Comparison of ENCODE assay signal across 21 mouse cellular contexts in the genomic region with DNA sequence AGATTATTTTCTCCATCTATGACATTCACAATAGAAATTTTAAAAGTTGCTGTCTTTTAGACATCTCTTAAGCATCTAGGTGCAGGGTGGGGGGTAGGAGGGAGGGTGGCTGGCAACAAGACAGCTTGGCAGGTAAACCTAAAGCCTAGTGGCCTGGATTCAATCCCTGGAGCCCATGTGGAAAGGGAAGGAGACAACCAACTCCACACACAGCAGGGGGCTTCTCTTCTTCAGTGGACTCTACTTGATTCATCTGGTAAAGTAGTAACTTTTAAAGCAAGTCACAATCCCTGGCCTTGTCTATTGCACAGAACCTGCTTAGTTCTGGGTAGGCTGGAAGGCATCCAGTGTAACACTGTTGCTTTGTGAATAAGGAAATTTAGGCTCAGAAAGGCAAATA. TPM values are rescaled to one million over a fixed set of nuclear protein-coding genes. Genes with fewer than 3 reads are reported as not detected.
DNase-seq lines count a peak whose midpoint lies in the region; ATAC-seq and TF ChIP-seq lines count a peak whose summit lies in the region.
"Had no signal": no experiment of that assay in that cellular context is flagged by ENCODE, and none has a peak within 500 bp of the region (broad histone marks: within the 10 kb centered on the region; RNA-seq: fewer than 3 reads in every experiment).

No protein-coding gene starts in this region.

- no peak for ATAC-seq in midbrain, embryonic 11.5 days (ENCODE audit: low FRiP score)
- no peak for ATAC-seq in midbrain, embryonic 14.5 days (ENCODE audit: low FRiP score, low TSS enrichment)
- ATAC-seq in granulocyte monocyte progenitor cell, adult 5-6 weeks (replicated peaks; ENCODE audit: poor library complexity, severe bottlenecking), result no peak
- ATAC-seq: activated CD4-positive, CD25-positive, alpha-beta regulatory T cell, adult 4 months; forebrain, embryonic 14.5 days; hindbrain, postnatal 0 days; Patski had no signal

- H3K9ac ChIP-seq in midbrain, embryonic 11.5 days (ENCODE audit: low read length), result no peak overlapping the region
- H3K9ac ChIP-seq in midbrain, embryonic 14.5 days (replicated peaks; ENCODE audit: low read length), result no peak overlapping the region
- H3K9ac ChIP-seq: embryonic facial prominence, embryonic 15.5 days; hindbrain, embryonic 13.5 days had no signal

- TF ChIP-seq POLR2A in cerebellum, adult 2 months (IDR thresholded peaks at IDR 0.05; ENCODE audit: borderline replicate concordance, insufficient read depth, low read length), result no peak

- TF ChIP-seq CTCF in cerebellum, adult 2 months (IDR thresholded peaks at IDR 0.05; ENCODE audit: borderline replicate concordance, insufficient read depth, low read depth, low read length), result no peak

- no peak overlapping the region for H3K27ac ChIP-seq in midbrain, embryonic 11.5 days (ENCODE audit: low read depth, low read length)
- no peak overlapping the region for H3K27ac ChIP-seq in midbrain, embryonic 14.5 days (replicated peaks; ENCODE audit: low read depth, low read length)
- H3K27ac ChIP-seq in cerebellum, adult 2 months (ENCODE audit: insufficient read depth, low read length), result no peak overlapping the region
- H3K27ac ChIP-seq: embryonic facial prominence, embryonic 15.5 days; forebrain, embryonic 10.5 days; hindbrain, embryonic 13.5 days; hindbrain, postnatal 0 days had no signal

- H3K4me1 ChIP-seq in midbrain, embryonic 11.5 days (ENCODE audit: control insufficient read depth, insufficient read depth, low read length), result no peaks in the 10 kb centered on the region
- H3K4me1 ChIP-seq in midbrain, embryonic 14.5 days (ENCODE audit: control insufficient read depth, insufficient read depth, low read length), result no peaks in the 10 kb centered on the region
- peaks cover 12% of the 10 kb centered on the region; the same call in 1 of the 2 replicates for H3K4me1 ChIP-seq in cerebellum, adult 2 months (ENCODE audit: control insufficient read depth, insufficient read depth, low read length)
- H3K4me1 ChIP-seq: embryonic facial prominence, embryonic 15.5 days; forebrain, embryonic 10.5 days had no signal

- H3K27me3 ChIP-seq in midbrain, embryonic 11.5 days (ENCODE audit: control insufficient read depth, insufficient read depth, low read length), result no peaks in the 10 kb centered on the region
- no peaks in the 10 kb centered on the region for H3K27me3 ChIP-seq in midbrain, embryonic 14.5 days (ENCODE audit: control insufficient read depth, insufficient read depth, low read length)
- H3K27me3 ChIP-seq in cerebellum, adult 2 months (ENCODE audit: control insufficient read depth, insufficient read depth, low read length), result no peaks in the 10 kb centered on the region
- H3K27me3 ChIP-seq: CH12.LX; embryonic facial prominence, embryonic 15.5 days; hindbrain, embryonic 13.5 days; Patski had no signal

- no peak overlapping the region for H3K4me3 ChIP-seq in midbrain, embryonic 11.5 days (ENCODE audit: low read depth, low read length)
- no peak overlapping the region for H3K4me3 ChIP-seq in midbrain, embryonic 14.5 days (replicated peaks; ENCODE audit: low read depth, low read length)
- H3K4me3 ChIP-seq in cerebellum, adult 2 months (replicated peaks; ENCODE audit: insufficient read depth, low read depth, low read length), result no peak overlapping the region
- H3K4me3 ChIP-seq: embryonic facial prominence, embryonic 15.5 days; erythroblast, embryonic 14.5 days; forebrain, embryonic 10.5 days; hindbrain, embryonic 13.5 days had no signal

- no peak overlapping the region for H3K4me2 ChIP-seq in midbrain, embryonic 11.5 days
- no peak overlapping the region for H3K4me2 ChIP-seq in midbrain, embryonic 14.5 days (ENCODE audit: low read length)
- H3K4me2 ChIP-seq: embryonic facial prominence, embryonic 15.5 days; hindbrain, embryonic 13.5 days had no signal

- DNase-seq in midbrain, embryonic 11.5 days (ENCODE audit: low spot score, missing footprints), result peak; percentile 59
- no peak for DNase-seq in midbrain, embryonic 14.5 days
- peak; percentile 50 to 71 for DNase-seq in cerebellum, adult 2 months
- DNase-seq in cerebellum, postnatal 10 days, result peak; percentile 77 to 79
- no peak for DNase-seq in gastrocnemius, adult 18-20 months (ENCODE audit: low spot score)
- no peak for DNase-seq in urinary bladder, postnatal 14 days (ENCODE audit: low spot score)
- DNase-seq: adrenal gland, postnatal 14 days; embryo, embryonic 11 days; heart, postnatal 10 days; kidney, adult 11 months; kidney, adult 9 months had no signal

- H3K9me3 ChIP-seq in midbrain, embryonic 11.5 days (ENCODE audit: control insufficient read depth, low read length), result no peaks in the 10 kb centered on the region
- H3K9me3 ChIP-seq in midbrain, embryonic 14.5 days (ENCODE audit: control insufficient read depth, low read length), result no peaks in the 10 kb centered on the region
- H3K9me3 ChIP-seq: embryonic facial prominence, embryonic 15.5 days; forebrain, embryonic 10.5 days; hindbrain, embryonic 13.5 days had no signal

- H3K36me3 ChIP-seq in midbrain, embryonic 11.5 days (ENCODE audit: control insufficient read depth, insufficient read depth, low read length), result no peaks in the 10 kb centered on the region
- no peaks in the 10 kb centered on the region for H3K36me3 ChIP-seq in midbrain, embryonic 14.5 days (ENCODE audit: control insufficient read depth, insufficient read depth, low read length)
- H3K36me3 ChIP-seq: embryonic facial prominence, embryonic 15.5 days; forebrain, embryonic 10.5 days; hindbrain, embryonic 13.5 days had no signal

RNA-seq across cellular contexts. Expression of gene Rps6ka5, which starts 9.3 kb away (rescaled TPM):
- 3.2 and 3.8 TPM in 2 replicates for polyA plus RNA-seq in midbrain, embryonic 11.5 days (2014; fragmentation: Nextera tagmentation; extraction: Ambion mirVana)
- 7.0 and 7.9 TPM in 2 replicates for polyA plus RNA-seq in midbrain, embryonic 14.5 days (2014; fragmentation: Nextera tagmentation; extraction: Ambion mirVana)
- polyA plus RNA-seq in cerebellum, adult 2 months (2012; rRNA removed), result 22.9 and 25.0 TPM in 2 replicates
- 22.1 and 24.8 TPM in 2 replicates for total RNA-seq in granulocyte monocyte progenitor cell, adult 5-6 weeks (2014; fragmentation: Nextera tagmentation)
- 34.5 and 40.2 TPM in 2 replicates for total RNA-seq in granulocyte monocyte progenitor cell, adult 5-6 weeks (2017)
- 10 to 100 TPM; 12.0 to 12.2 TPM for total RNA-seq in gastrocnemius, adult 18-20 months (2021)

Comparison
In these comparisons a context has a peak if more than half of its experiments do, and no peak if none do; other contexts are left out.
1. DNase-seq: peak in midbrain, embryonic 11.5 days (single experiment), cerebellum, adult 2 months (2 of 2) and cerebellum, postnatal 10 days (2 of 2); none in midbrain, embryonic 14.5 days (single experiment), gastrocnemius, adult 18-20 months (single experiment) and urinary bladder, postnatal 14 days (single experiment).